ENCODE assay signal across 23 mouse cellular contexts in the genomic region with DNA sequence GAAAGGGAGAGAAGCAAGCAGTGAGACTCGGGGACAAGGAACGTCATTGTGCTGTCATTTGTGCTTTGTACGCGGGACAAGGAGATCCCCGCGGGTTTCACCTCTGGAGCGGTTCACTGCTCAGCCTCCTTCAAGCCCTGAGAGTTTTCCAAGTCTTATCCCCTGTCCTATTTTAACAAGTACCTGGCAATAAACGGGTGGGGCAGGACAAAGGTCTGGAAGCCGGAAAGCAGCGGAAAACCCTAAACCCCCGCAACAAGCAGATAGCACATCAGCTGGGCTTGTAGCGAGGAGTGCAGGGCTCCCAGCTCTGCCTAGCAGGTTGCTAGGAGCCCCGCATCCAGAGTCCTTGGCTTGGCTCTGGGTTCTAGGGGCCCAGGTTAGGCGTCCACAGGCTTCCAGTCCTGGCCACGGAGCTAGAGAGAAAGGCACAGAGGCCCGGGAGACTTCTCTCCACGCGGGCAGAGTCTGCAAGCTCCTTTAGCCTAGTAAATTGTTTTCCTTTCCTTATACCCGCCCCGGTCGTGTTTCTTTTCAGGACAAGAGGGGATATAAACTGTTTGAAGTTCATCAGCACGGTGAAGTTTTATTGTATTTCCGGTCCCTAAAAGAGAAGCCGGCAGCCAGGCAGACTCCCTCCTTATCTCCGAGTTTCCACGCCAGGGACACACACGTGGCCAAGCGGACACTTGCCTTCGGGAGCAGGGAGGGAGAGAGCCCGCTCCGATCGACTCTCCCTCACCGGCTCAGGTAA. TPM values are rescaled to one million over a fixed set of nuclear protein-coding genes. Genes with fewer than 3 reads are reported as not detected.
A peak's percentile ranks its signal among the peaks of the same experiment; 100 is the strongest.
DNase-seq lines count a peak whose midpoint lies in the region; ATAC-seq lines count a peak whose summit lies in the region.
"Had no signal": no experiment of that assay in that cellular context is flagged by ENCODE, and none has a peak within 500 bp of the region (broad histone marks: within the 10 kb centered on the region; RNA-seq: fewer than 3 reads in every experiment).

No protein-coding gene starts in this region.

- no peak overlapping the region for H3K4me2 ChIP-seq in intestine, embryonic 14.5 days (ENCODE audit: low read length)
- no peak overlapping the region; the same call in 1 of the 2 replicates for H3K4me2 ChIP-seq in intestine, embryonic 16.5 days (ENCODE audit: low read depth, low read length)
- H3K4me2 ChIP-seq in neural tube, embryonic 13.5 days, result peak overlapping the region; percentile 48
- H3K4me2 ChIP-seq: liver, embryonic 11.5 days; lung, embryonic 14.5 days; stomach, embryonic 15.5 days had no signal

- 4% methylated on average over 33 of the region's 33 CpGs for WGBS in intestine, embryonic 14.5 days
- WGBS in intestine, embryonic 16.5 days, result 2% methylated on average over 33 of the region's 33 CpGs
- 7% methylated on average over 33 of the region's 33 CpGs for WGBS in neural tube, embryonic 13.5 days

- peak; percentile 73 for DNase-seq in intestine, embryonic 14.5 days (ENCODE audit: low spot score)
- peak; percentile 48 for DNase-seq in embryo, embryonic 10.5 days (ENCODE audit: low spot score)
- DNase-seq in kidney, adult 9 months, result peak; percentile 20
- no peak for DNase-seq in left cerebral cortex, adult 8-10 months (ENCODE audit: low spot score in 2 of 2)
- no peak for DNase-seq in gastrocnemius, postnatal 25 days
- DNase-seq in adipocyte (ENCODE audit: low spot score), result no peak
- DNase-seq: cerebellum, adult 11 months; forebrain, postnatal 0 days; lung, embryonic 14.5 days; spleen, adult 18-20 months; thymus, postnatal 14 days had no signal

- H3K27me3 ChIP-seq in intestine, embryonic 14.5 days (replicated peaks; ENCODE audit: control insufficient read depth, insufficient read depth, low read length), result peaks cover 98% of the 10 kb centered on the region
- peaks cover 88% of the 10 kb centered on the region for H3K27me3 ChIP-seq in intestine, embryonic 16.5 days (replicated peaks; ENCODE audit: control insufficient read depth, insufficient read depth, low read length)
- H3K27me3 ChIP-seq in neural tube, embryonic 13.5 days, result peaks cover 33% of the 10 kb centered on the region

- ATAC-seq in intestine, embryonic 14.5 days (replicated peaks; ENCODE audit: low FRiP score, low TSS enrichment, low read depth), result no peak
- ATAC-seq in intestine, embryonic 16.5 days, result no peak
- no peak for ATAC-seq in neural tube, embryonic 13.5 days (ENCODE audit: low read depth)
- ATAC-seq: forebrain, postnatal 0 days had no signal

- peaks cover 7% of the 10 kb centered on the region; the same call in 1 of the 2 replicates for H3K4me1 ChIP-seq in intestine, embryonic 14.5 days (replicated peaks; ENCODE audit: control insufficient read depth, insufficient read depth, low read length)
- peaks cover 5% of the 10 kb centered on the region; the same call in 1 of the 2 replicates for H3K4me1 ChIP-seq in intestine, embryonic 16.5 days (ENCODE audit: control insufficient read depth, insufficient read depth, low read length)
- peaks cover 93% of the 10 kb centered on the region for H3K4me1 ChIP-seq in neural tube, embryonic 13.5 days (replicated peaks)

- H3K4me3 ChIP-seq in intestine, embryonic 14.5 days (ENCODE audit: low read depth, low read length), result no peak overlapping the region
- no peak overlapping the region for H3K4me3 ChIP-seq in intestine, embryonic 16.5 days (ENCODE audit: low read length)
- peak overlapping the region; percentile 10 for H3K4me3 ChIP-seq in neural tube, embryonic 13.5 days
- H3K4me3 ChIP-seq: stomach, embryonic 15.5 days had no signal

- H3K36me3 ChIP-seq in intestine, embryonic 14.5 days (ENCODE audit: control insufficient read depth, insufficient read depth, low read length), result no peaks in the 10 kb centered on the region
- no peaks in the 10 kb centered on the region for H3K36me3 ChIP-seq in intestine, embryonic 16.5 days (ENCODE audit: control insufficient read depth, insufficient read depth, low read length)
- peaks cover 6% of the 10 kb centered on the region; the same call in 1 of the 2 replicates for H3K36me3 ChIP-seq in neural tube, embryonic 13.5 days
- H3K36me3 ChIP-seq: stomach, embryonic 15.5 days had no signal

- no peak overlapping the region for H3K27ac ChIP-seq in intestine, embryonic 14.5 days (ENCODE audit: low read depth)
- H3K27ac ChIP-seq in intestine, embryonic 16.5 days (ENCODE audit: low read length), result no peak overlapping the region
- H3K27ac ChIP-seq in neural tube, embryonic 13.5 days (replicated peaks), result peak overlapping the region; percentile 30
- H3K27ac ChIP-seq: stomach, embryonic 15.5 days had no signal

- H3K9me3 ChIP-seq in intestine, embryonic 14.5 days (ENCODE audit: control insufficient read depth, low read length), result no peaks in the 10 kb centered on the region
- no peaks in the 10 kb centered on the region for H3K9me3 ChIP-seq in intestine, embryonic 16.5 days (ENCODE audit: control insufficient read depth, low read length)
- H3K9me3 ChIP-seq in neural tube, embryonic 13.5 days, result no peaks in the 10 kb centered on the region
- H3K9me3 ChIP-seq: stomach, embryonic 15.5 days had no signal

- H3K9ac ChIP-seq in intestine, embryonic 14.5 days (ENCODE audit: low read length), result no peak overlapping the region
- H3K9ac ChIP-seq in intestine, embryonic 16.5 days (ENCODE audit: low read depth, low read length), result no peak overlapping the region
- H3K9ac ChIP-seq in neural tube, embryonic 13.5 days, result peak overlapping the region; percentile 63
- H3K9ac ChIP-seq: forebrain, postnatal 0 days; lung, embryonic 14.5 days; stomach, embryonic 15.5 days had no signal

RNA-seq across cellular contexts. Expression of gene Hoxb9, which starts 7.4 kb away (rescaled TPM):
- 1.0 and 1.1 TPM in 2 replicates for polyA plus RNA-seq in intestine, embryonic 14.5 days (2014; fragmentation: Nextera tagmentation; extraction: Ambion mirVana)
- polyA plus RNA-seq in intestine, embryonic 16.5 days (2015; fragmentation: Nextera tagmentation; extraction: Ambion mirVana), result 0.99 and 1.2 TPM in 2 replicates
- 72.9 and 74.7 TPM in 2 replicates for polyA plus RNA-seq in neural tube, embryonic 13.5 days (2015; fragmentation: Nextera tagmentation; extraction: Ambion mirVana)
- under 1 TPM in 1 of 4 experiments, not detected in 3; 0.16 TPM for total RNA-seq in left cerebral cortex, adult 8-10 months (2022)
- under 1 TPM; 0.15 to 0.19 TPM for total RNA-seq in gastrocnemius, postnatal 25 days (2021)
- total RNA-seq: forebrain, postnatal 0 days; heart, adult 8-10 months; layer of hippocampus, postnatal 10 days; left cerebral cortex, postnatal 36 days; megakaryocyte progenitor cell, adult 5-6 weeks; MEL; midbrain, postnatal 0 days had no signal
- polyA plus RNA-seq: cortical plate, adult 2 months; forebrain, postnatal 0 days; midbrain, postnatal 0 days had no signal

RNA-seq across cellular contexts. Expression of gene Hoxb8, which starts 17.9 kb away (rescaled TPM):
- 1.5 and 1.7 TPM in 2 replicates for polyA plus RNA-seq in intestine, embryonic 14.5 days (2014; fragmentation: Nextera tagmentation; extraction: Ambion mirVana)
- 0.71 and 0.97 TPM in 2 replicates for polyA plus RNA-seq in intestine, embryonic 16.5 days (2015; fragmentation: Nextera tagmentation; extraction: Ambion mirVana)
- 81.7 and 114 TPM in 2 replicates for polyA plus RNA-seq in neural tube, embryonic 13.5 days (2015; fragmentation: Nextera tagmentation; extraction: Ambion mirVana)
- not detected for total RNA-seq in left cerebral cortex, adult 8-10 months (2022)
- total RNA-seq in gastrocnemius, postnatal 25 days (2021), result under 1 TPM; 0.28 to 0.46 TPM
- total RNA-seq: forebrain, postnatal 0 days; heart, adult 8-10 months; hematopoietic stem cell, adult 5-6 weeks; layer of hippocampus, postnatal 10 days; left cerebral cortex, postnatal 36 days; megakaryocyte progenitor cell, adult 5-6 weeks; MEL had no signal
- polyA plus RNA-seq: cortical plate, adult 2 months; forebrain, postnatal 0 days; midbrain, postnatal 0 days had no signal

RNA-seq across cellular contexts. Expression of gene Hoxb7, which starts 22.6 kb away (rescaled TPM):
- polyA plus RNA-seq in intestine, embryonic 14.5 days (2014; fragmentation: Nextera tagmentation; extraction: Ambion mirVana), result 11.7 and 13.2 TPM in 2 replicates
- polyA plus RNA-seq in intestine, embryonic 16.5 days (2015; fragmentation: Nextera tagmentation; extraction: Ambion mirVana), result 10.0 and 11.3 TPM in 2 replicates
- polyA plus RNA-seq in neural tube, embryonic 13.5 days (2015; fragmentation: Nextera tagmentation; extraction: Ambion mirVana), result 124 and 125 TPM in 2 replicates
- not detected for total RNA-seq in left cerebral cortex, adult 8-10 months (2022)
- total RNA-seq in gastrocnemius, postnatal 25 days (2021), result 1 to 10 TPM in 1 of 2 experiments, under 1 TPM in 1; 0.28 to 1.1 TPM
- total RNA-seq: forebrain, postnatal 0 days; heart, adult 8-10 months; hematopoietic stem cell, adult 5-6 weeks; layer of hippocampus, postnatal 10 days; left cerebral cortex, postnatal 36 days; megakaryocyte progenitor cell, adult 5-6 weeks; MEL; midbrain, postnatal 0 days had no signal
- polyA plus RNA-seq: cortical plate, adult 2 months; forebrain, postnatal 0 days; midbrain, postnatal 0 days had no signal

RNA-seq across cellular contexts. Expression of gene Hoxb6, which starts 28.5 kb away (rescaled TPM):
- polyA plus RNA-seq in intestine, embryonic 14.5 days (2014; fragmentation: Nextera tagmentation; extraction: Ambion mirVana), result 18.1 and 24.1 TPM in 2 replicates
- polyA plus RNA-seq in intestine, embryonic 16.5 days (2015; fragmentation: Nextera tagmentation; extraction: Ambion mirVana), result 11.1 and 11.3 TPM in 2 replicates
- 171 and 174 TPM in 2 replicates for polyA plus RNA-seq in neural tube, embryonic 13.5 days (2015; fragmentation: Nextera tagmentation; extraction: Ambion mirVana)
- not detected for total RNA-seq in left cerebral cortex, adult 8-10 months (2022)
- total RNA-seq in gastrocnemius, postnatal 25 days (2021), result under 1 TPM; 0.31 to 0.62 TPM
- total RNA-seq: forebrain, postnatal 0 days; heart, adult 8-10 months; layer of hippocampus, postnatal 10 days; left cerebral cortex, postnatal 36 days; megakaryocyte progenitor cell, adult 5-6 weeks; MEL had no signal
- polyA plus RNA-seq: cortical plate, adult 2 months; forebrain, postnatal 0 days; midbrain, postnatal 0 days had no signal

RNA-seq across cellular contexts. Expression of gene Hoxb5, which starts 39.3 kb away (rescaled TPM):
- 49.6 and 51.6 TPM in 2 replicates for polyA plus RNA-seq in intestine, embryonic 14.5 days (2014; fragmentation: Nextera tagmentation; extraction: Ambion mirVana)
- polyA plus RNA-seq in intestine, embryonic 16.5 days (2015; fragmentation: Nextera tagmentation; extraction: Ambion mirVana), result 26.4 and 28.7 TPM in 2 replicates
- 67.1 and 88.3 TPM in 2 replicates for polyA plus RNA-seq in neural tube, embryonic 13.5 days (2015; fragmentation: Nextera tagmentation; extraction: Ambion mirVana)
- total RNA-seq in left cerebral cortex, adult 8-10 months (2022), result not detected
- total RNA-seq in gastrocnemius, postnatal 25 days (2021), result under 1 TPM; 0.38 to 0.64 TPM
- total RNA-seq: forebrain, postnatal 0 days; layer of hippocampus, postnatal 10 days; left cerebral cortex, postnatal 36 days; MEL had no signal
- polyA plus RNA-seq: cortical plate, adult 2 months; forebrain, postnatal 0 days; midbrain, postnatal 0 days had no signal

Comparison
In these comparisons a context has a peak if more than half of its experiments do, and no peak if none do; other contexts are left out.
1. DNase-seq: peak in intestine, embryonic 14.5 days (single experiment), embryo, embryonic 10.5 days (single experiment) and kidney, adult 9 months (single experiment); none in left cerebral cortex, adult 8-10 months (0 of 2), gastrocnemius, postnatal 25 days (single experiment) and adipocyte (single experiment).
2. RNA of gene Hoxb9, which starts 7.4 kb away (polyA plus RNA-seq): 72.9 to 74.7 TPM in neural tube, embryonic 13.5 days; 0.99 to 1.2 TPM in intestine, embryonic 16.5 days and 1.0 to 1.1 TPM in intestine, embryonic 14.5 days; every median in the first group is over 10 times any median in the second.
3. RNA of gene Hoxb8, which starts 17.9 kb away (polyA plus RNA-seq): 81.7 to 114 TPM in neural tube, embryonic 13.5 days; 1.5 to 1.7 TPM in intestine, embryonic 14.5 days and 0.71 to 0.97 TPM in intestine, embryonic 16.5 days; every median in the first group is over 10 times any median in the second.